In the genomic region with DNA sequence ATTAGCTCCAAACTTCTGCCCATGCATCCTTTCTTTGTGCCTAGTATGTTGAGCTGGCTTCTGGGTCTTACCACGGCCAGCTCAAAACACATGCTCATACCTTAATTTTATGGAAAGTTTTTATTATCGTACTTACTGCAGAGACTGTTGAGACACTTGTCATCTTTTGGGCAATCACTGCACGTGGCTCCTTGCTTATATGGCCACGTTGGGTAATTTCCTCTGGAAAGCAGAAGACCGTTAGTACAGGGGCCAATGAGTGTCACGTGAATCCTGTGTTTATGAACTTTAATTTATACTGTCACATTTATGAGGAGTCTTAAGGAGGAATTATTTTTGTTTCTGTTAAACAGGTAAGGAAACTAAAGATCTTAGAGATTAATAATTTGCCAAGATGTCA, we compare ENCODE assay signal across 13 mouse cellular contexts.
"Had no signal": no experiment of that assay in that cellular context is flagged by ENCODE, and none has a peak within 500 bp of the region (broad histone marks: within the 10 kb centered on the region; RNA-seq: fewer than 3 reads in every experiment).

No protein-coding gene starts in this region.

- H3K4me1 ChIP-seq: limb, embryonic 12.5 days; midbrain, embryonic 13.5 days; neural tube, embryonic 15.5 days; stomach, embryonic 15.5 days had no signal

- H3K27ac ChIP-seq: layer of hippocampus, adult 2 months; limb, embryonic 12.5 days; midbrain, embryonic 13.5 days; neural tube, embryonic 15.5 days; stomach, embryonic 15.5 days had no signal

- DNase-seq: kidney, adult 11 months; kidney, adult 9 months; kidney, postnatal 10 days; kidney, postnatal 4 days; lung, postnatal 4 days; thymus, adult 2 months; thymus, postnatal 4 days had no signal

- H3K27me3 ChIP-seq: limb, embryonic 12.5 days; midbrain, embryonic 13.5 days; neural tube, embryonic 15.5 days; stomach, embryonic 15.5 days had no signal

- H3K4me3 ChIP-seq: layer of hippocampus, adult 2 months; limb, embryonic 12.5 days; midbrain, embryonic 13.5 days; myocyte; neural tube, embryonic 15.5 days; stomach, embryonic 15.5 days had no signal

- H3K4me2 ChIP-seq: limb, embryonic 12.5 days; midbrain, embryonic 13.5 days; neural tube, embryonic 15.5 days; stomach, embryonic 15.5 days had no signal

- H3K9ac ChIP-seq: limb, embryonic 12.5 days; midbrain, embryonic 13.5 days; neural tube, embryonic 15.5 days; stomach, embryonic 15.5 days had no signal

- H3K9me3 ChIP-seq: limb, embryonic 12.5 days; midbrain, embryonic 13.5 days; neural tube, embryonic 15.5 days; stomach, embryonic 15.5 days had no signal

- ATAC-seq: midbrain, embryonic 13.5 days had no signal
